Mouse (Mus musculus) CH12.LX (cell line): ENCODE data around the gene Rab20.
A peak's percentile ranks its signal among the peaks of the same experiment; 100 is the strongest.

Experiments
- CHD2 ChIP-seq: IDR thresholded peaks from 2 replicates; pipeline ENCODE4 v1.6.1; 2011; ENCODE audit warnings: low read length, improper control_type of control experiment
- CTCF ChIP-seq, 2 experiments: IDR thresholded peaks in 1 of 2; conservative IDR thresholded peaks in 1 of 2; 2 replicates each; pipeline ENCODE4 v1.5.1; 2011 to 2012; ENCODE audit warnings: low read depth in 2 of 2, low read length in 2 of 2, improper control_type of control experiment in 1 of 2, inconsistent platforms in 1 of 2, mild to moderate bottlenecking in 1 of 2, moderate library complexity in 1 of 2
- ETS1 ChIP-seq: conservative IDR thresholded peaks from 2 replicates; pipeline ENCODE4 v1.6.1; 2012; ENCODE audit warnings: low read depth, mild to moderate bottlenecking, inconsistent platforms, low read length, improper control_type of control experiment, moderate library complexity
- GABPA ChIP-seq: IDR thresholded peaks from 2 replicates; pipeline ENCODE4 v1.6.1; 2012; ENCODE audit warnings: low read depth, low read length, improper control_type of control experiment, inconsistent platforms; ENCODE audit not compliant: insufficient replicate concordance
- HCFC1 ChIP-seq: IDR thresholded peaks from 2 replicates; pipeline ENCODE4 v1.6.1; 2012; ENCODE audit warnings: low read depth, mild to moderate bottlenecking, inconsistent platforms, low read length, improper control_type of control experiment
- MAFK ChIP-seq: IDR thresholded peaks from 2 replicates; pipeline ENCODE4 v1.6.1; 2011; ENCODE audit warnings: low read length, improper control_type of control experiment; ENCODE audit not compliant: insufficient replicate concordance
- MAX ChIP-seq: IDR thresholded peaks from 2 replicates; pipeline ENCODE4 v1.6.1; 2011; ENCODE audit warnings: low read length, improper control_type of control experiment
- POLR2A ChIP-seq: IDR thresholded peaks from 2 replicates; pipeline ENCODE4 v1.6.1; 2011; ENCODE audit warnings: low read depth, mild to moderate bottlenecking, improper control_type of control experiment, low read length
- RAD21 ChIP-seq: IDR thresholded peaks from 2 replicates; pipeline ENCODE4 v1.6.1; 2011; ENCODE audit warnings: low read depth, mild to moderate bottlenecking, low read length, improper control_type of control experiment, moderate library complexity
- SIN3A ChIP-seq: IDR thresholded peaks from 2 replicates; pipeline ENCODE4 v1.6.1; 2012; ENCODE audit warnings: low read length, improper control_type of control experiment, inconsistent platforms
- USF1 ChIP-seq: IDR thresholded peaks from 2 replicates; pipeline ENCODE4 v1.6.1; 2014; ENCODE audit warnings: low read depth, mild to moderate bottlenecking, inconsistent platforms, low read length, improper control_type of control experiment
- ZC3H11A ChIP-seq: IDR thresholded peaks from 2 replicates; pipeline ENCODE4 v1.6.1; 2012; ENCODE audit warnings: low read depth, mild to moderate bottlenecking, inconsistent platforms, low read length, improper control_type of control experiment

- TF ChIP-seq RAD21 (no peak), POLR2A (peak; percentile 92), CTCF (conservative IDR thresholded peaks at IDR 0.05 in 1 of 2, IDR thresholded peaks at IDR 0.05 in 1 of 2; ENCODE audit: low read depth in 2 of 2, low read length in 2 of 2) (no peak), SIN3A (peak; percentile 89), USF1 (no peak), ETS1 (no peak), CHD2 (peak; percentile 69; the same call in 1 of the 2 replicates), HCFC1 (peak; percentile 93), MAFK (no peak), ZC3H11A (no peak), GABPA (no peak; the same call in 1 of the 2 replicates), MAX (peak; percentile 18; the same call in 1 of the 2 replicates)
Observed at GRCm38 (mm10) chr8:11497017-11497990, 18.8 kb upstream of the Rab20 start, which contains the start of gene Naxd.
